Mouse (Mus musculus) cerebellum, adult 8-10 months (tissue): ENCODE data around the gene Prlh.

ENCODE experiments used
- DNase-seq: peaks from one replicate; pipeline ENCODE4 v3.0.0; 2022

The Prlh gene

DNA sequence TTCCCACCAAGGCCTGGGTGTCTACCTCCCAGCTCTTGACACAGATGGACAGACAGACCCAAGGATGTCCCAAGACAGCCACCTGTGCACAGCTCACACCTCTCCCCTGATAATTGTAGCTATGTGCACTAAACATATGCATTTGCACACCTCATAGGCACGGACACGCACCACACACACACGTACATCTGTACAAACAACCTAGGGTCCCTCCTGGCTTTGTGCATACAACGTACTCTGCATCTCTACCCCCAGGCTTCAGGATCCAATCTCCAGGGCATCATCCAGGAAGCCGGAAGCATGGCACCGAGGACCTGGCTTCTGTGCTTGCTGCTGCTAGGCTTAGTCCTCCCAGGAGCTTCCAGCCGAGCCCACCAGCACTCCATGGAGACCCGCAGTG, at the start of gene Prlh:
Prlh (plus strand) TSS at position 301 of the 400 bp plus-strand sequence.
- DNase-seq = no peak

DNA sequence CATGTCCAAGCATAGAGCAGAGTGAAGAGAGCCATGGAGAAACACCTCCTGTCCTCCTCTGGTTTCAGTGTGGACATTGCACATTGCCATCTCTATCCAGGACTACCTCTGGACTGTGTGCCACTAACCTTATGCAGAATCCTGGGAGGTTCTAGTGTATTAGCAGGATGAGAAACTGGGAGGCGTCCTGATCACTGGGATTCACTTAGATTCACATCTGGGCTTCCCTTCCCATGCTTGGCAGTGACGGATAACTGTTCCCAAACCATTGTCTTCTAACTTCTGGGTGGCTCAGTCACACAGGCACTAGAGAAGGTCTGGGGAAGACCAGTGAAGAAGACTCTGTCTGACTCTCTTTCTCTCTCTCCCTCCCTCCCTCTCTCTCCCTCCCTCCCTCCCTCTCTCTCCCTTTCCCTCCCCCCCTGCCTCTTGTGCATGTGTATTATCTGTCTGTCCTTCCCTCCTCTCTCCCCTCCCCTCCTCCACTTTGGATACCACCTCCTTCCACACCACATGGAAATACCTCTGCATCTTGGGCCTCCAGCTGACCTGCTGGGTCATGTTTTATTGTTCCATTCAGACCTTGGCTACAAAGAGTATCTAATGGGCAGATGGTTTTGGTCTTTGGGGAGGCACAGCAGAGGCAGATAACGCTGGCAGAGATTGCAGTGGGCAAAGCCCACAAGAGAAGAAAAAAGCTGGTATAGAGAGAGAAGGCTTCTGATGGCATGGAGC, 49.5 kb upstream of the Prlh start:
- DNase-seq = no peak

DNA sequence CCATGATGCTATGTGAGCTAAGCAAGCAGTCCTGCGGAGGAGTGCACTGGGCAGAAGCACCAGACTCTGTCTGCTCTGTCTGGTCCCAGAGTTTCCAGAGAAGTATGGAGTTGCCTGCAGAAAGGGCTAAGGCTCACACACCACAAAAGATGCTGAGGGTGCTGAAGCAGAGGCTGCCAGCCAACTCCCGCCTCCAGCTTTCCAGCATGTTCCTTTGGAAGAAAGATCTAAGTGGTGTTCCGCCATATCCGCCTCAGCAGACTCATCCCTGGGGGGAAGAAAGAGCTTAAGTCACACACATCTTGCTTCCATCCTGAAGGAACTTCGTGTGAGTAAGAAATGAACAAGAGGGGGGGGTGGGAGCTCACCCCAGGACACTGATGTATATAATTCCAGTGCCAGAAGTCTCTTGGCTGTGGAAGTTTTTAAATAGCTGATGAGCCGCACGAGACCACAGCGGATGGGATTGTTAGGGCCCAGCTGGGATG, 48.9 kb upstream of the Prlh start:
- no peak for DNase-seq

DNA sequence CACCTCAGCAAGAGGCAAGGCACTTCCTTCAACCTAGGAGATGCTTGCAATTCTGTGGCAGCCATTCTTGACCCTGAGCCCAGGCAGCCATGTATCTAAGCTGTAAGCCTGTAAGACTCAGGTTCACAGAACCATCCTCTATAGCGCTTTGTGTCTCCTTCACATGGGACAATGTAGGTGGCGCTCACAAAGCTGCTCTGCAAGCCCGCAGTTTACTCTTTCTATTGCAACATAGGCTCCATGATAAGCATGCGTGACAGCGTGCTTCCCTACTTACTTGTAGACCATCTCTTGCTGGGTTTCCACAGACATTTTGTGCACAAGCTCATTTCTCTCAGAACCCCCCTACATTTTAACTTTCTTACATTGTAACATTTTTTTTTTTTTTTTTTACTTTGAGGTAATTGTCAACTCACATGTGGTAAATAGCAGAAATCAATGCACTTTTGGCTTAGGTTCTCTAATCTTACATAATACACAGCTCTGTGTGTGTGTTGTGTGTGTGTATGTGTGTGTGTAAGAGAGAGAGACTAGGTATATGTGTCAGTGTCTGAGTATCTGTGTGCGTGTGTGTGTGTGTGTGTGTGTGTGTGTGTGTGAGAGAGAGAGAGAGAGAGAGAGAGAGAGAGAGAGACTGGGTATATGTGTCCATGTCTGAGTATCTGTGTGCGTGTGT, 48.0 kb upstream of the Prlh start:
- DNase-seq = no peak

DNA sequence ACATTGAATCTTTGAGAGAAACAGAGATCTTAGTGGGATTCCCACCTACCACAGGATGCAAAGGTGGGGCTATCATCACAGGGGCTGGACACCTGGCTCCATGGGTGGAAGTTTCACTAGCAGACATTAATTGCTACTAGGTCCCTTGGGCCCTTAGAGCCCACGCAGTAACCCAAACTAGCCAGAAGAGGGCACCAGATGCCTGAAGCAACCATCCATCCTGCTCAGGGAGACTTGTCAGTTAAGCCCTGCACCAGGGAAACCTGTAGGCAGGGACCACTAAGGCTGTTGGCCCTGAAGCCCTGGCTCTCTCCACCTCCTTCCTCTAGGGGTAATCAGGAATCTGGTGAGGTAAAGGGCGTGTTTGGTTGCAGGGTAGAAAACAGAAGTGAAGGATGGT, 46.6 kb upstream of the Prlh start:
- DNase-seq = peak; percentile 29

DNA sequence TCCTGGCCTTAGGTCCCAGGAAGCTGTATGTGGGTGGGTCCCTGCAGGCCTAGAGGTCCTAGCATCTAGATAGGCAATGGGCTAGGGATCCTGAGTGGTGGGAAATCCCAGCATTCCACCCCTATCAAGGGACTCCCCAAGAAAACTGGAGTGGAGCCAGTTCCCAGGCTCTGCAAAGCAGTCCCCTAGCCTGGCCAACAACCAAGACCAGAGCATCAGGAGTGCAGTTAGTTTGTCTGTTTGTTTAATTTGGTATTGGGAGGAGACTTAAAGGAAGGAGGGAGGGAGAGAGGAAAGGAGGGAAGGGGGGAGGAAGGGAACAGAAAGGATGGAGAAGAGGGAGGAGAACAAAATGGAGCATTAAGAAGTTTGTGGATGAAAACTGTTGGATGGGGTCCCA, 43.7 kb upstream of the Prlh start:
- DNase-seq = no peak

DNA sequence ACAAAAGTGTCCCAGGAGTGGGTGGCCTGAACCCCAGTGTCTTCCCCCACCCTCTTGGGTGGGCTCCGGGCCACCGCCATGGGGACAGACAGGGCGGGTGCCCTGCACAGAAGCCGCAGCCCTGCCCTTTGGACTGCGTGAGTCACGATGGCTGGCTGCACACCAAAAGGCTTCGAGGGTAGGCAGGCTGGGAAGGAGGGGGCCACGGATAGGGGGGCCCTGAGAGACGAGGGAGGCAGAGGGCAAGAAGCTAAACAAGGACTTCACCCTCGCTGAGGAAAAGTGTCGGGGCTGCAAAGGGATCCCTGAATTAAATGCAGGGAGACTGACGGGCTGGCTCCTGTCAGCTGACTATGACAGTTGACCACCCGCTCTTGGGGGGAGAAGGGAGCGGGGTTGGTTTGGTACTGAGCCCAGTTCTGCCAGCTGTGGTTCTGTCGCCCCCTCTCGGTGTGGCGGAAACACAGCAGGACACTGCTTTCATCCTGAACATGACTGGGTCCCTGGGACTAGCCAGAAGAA, 43.2 kb upstream of the Prlh start:
- DNase-seq = no peak

DNA sequence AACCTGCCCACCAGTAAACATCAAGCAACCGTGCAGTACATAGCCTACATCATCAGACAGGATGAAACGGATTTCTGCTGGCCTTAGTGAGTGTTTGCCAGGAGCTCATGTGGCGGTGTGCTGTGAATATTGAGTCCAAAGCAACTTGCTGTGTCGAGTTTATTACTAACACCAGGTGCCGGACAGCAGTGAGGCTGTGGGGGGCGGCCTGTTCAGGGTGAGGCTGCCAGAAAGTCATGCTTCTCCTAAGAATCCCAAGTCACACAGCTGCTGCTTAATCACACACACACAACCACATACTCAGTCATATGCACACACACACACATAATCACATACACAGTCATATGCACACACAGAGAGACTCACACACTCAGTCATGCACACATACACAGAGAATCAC, 39.7 kb upstream of the Prlh start:
- DNase-seq = no peak

DNA sequence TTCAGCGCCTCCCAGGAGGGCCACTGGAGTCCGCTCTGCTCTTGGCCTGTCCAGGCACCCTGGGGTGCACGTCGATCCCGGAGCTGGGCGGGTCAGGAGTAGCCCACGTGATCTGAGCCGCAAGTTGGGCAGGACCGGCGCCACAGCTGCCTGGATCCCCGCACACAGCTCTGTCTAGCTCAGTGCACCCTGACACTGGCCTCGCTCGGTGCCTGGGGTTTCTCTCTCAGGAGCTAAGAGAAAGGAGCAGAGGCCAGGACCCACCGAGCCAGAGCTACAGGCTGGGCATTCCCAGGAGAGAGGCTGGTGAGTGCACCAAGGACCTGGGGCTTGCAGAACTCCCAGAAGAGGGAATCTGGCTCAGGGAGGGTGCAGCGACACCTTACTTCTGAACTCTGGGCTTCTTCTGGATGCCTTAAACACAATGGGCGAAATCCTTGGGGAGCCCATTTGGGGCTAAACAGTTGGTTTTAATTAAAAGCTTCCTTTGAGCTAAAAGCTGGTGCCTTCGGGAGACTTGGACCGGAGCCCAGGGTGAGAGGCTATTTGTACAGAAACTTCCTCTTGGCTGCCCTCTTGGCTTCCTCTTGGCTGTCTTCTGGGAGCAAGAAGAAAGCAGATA, 37.8 kb upstream of the Prlh start, which contains the start of gene Mlph:
Mlph (plus strand) TSS at position 138 of the 622 bp plus-strand sequence.
- DNase-seq = no peak

DNA sequence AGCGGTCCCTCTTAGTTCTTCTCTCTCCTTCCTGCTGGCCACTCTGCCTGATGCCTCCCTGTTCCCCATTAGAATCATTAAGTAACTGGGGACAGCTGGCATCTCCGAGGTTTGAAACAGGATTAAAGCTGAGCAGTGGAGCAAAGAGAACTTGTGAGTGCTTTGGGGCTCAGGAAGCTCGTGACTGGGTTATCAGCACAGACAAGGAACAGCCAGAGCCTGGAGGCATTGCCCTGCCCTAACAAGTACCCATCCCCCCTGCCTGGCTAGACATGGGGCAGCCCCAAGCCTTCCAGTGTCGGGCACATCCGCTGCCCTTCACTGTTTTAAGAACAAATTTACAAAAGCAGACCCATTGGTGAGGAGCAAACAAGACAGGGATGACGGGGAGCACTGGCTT, 35.4 kb upstream of the Prlh start:
- no peak for DNase-seq

DNA sequence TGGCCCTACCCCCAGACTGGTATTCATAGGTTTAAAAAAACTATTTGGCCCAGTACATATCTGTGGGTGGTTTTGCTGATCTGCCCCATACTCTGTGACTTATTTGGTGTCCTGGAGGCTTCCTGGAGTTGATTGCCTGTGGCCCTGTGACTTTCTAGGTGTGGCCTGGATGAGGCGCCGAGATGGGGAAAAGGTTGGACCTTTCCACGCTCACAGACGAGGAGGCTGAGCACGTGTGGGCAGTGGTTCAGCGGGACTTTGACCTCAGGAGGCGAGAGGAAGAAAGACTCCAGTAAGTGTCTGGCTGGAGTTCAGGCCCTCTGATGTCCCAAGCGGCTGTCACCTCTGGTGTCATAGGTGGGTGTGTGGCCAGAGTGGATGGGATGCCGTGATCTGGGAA, 31.2 kb upstream of the Prlh start:
- DNase-seq = no peak

DNA sequence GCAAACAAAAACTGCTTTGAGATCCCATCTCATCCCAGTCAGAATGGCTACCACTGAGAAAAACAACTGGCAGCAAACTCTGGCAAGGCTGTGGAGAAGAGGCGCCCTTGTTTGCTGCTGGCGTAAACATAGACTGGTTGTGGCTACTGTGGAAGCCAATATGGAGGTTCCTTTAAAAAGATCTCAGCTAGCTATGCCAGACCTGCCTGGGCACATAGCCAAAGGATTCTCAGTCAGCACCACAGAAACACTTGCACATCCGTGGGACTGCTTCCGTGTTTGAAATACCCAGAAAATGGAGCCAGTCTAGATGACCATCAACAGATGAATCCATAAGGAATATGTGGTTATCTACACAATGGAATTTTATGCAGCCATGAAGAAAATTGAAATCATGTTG, 26.9 kb upstream of the Prlh start:
- DNase-seq = no peak

DNA sequence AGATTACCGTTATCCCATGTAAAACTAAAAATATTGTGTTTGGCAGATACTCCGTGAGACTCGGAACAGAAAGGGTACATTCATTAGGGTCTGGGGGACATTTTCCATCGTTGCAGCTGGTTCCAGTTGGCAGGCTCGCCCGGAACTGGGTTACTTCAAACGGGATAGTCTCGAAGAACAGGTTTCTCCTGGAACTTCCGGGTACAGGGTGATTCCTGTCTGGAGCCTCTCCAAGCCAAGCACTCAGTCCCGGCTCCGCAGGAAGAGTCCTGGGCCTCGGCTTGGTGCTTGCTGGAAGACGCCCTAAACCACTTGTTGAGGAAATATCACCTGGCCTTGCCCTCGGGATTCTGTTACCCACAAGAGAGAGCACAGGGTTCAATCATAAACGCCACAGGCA, 25.6 kb upstream of the Prlh start:
- DNase-seq = no peak

DNA sequence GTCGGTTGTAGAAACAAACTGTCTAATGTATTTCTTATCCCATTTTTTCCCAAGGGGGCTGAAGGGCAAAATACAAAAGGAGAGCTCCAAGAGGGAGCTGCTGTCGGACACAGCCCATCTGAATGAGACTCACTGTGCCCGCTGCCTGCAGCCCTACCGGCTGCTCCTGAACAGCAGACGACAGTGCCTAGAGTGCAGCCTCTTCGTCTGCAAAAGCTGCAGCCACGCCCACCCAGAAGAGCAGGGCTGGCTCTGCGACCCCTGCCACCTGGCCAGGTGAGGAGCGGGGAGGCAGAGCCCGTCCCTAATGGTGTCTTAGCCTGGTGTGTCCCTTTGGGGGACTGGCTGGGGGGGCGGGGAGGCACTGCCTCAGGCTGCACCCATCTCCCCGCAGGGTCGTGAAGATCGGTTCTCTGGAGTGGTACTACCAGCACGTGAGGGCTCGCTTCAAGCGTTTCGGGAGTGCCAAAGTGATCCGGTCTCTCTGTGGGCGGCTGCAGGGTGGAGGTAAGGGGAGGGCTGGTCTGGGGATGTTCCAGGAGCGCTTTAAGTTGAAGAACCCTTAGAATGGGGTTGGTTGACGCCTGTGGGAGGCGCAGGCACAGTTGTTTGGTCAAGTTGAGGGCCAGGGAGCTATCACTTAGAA, 24.9 kb upstream of the Prlh start:
- no peak for DNase-seq

DNA sequence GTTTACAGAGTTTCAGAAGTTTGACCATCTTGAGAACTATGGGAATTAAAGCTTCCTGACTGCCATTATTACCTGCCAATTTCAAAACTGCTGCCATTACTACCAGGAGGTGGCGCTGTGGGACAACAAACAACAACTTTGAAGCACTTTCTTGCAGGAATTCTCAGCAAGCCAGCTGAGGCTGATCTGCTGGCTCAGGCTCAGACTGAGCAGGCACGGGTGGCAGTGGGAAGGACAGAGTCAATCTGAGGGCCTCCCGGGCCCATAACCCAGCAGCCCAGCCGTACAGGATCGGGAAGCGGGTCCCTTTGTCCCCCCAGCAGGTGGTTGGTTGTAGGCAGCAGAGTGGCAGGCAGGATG, 24.4 kb upstream of the Prlh start:
- DNase-seq = peak; percentile 45

DNA sequence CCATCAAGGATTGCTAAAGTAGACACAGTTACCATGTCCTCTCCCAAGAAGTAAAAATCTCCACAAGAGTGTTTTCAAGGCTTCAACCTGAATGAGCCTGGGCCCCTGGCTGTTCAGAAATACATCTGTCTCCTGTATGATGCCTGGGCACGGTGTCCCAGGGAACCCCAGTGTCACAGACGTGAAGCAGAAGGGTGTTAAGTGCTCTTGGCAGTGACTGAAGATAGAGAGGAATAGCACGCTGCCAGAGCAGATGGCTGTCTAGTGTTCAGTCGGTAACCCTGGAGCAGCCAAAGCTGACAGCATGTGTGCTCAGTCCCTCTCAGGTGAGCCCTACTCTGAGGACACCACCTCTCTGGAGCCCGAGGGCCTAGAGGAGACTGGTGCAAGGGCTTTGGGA, 19.9 kb upstream of the Prlh start:
- DNase-seq = peak; percentile 12

DNA sequence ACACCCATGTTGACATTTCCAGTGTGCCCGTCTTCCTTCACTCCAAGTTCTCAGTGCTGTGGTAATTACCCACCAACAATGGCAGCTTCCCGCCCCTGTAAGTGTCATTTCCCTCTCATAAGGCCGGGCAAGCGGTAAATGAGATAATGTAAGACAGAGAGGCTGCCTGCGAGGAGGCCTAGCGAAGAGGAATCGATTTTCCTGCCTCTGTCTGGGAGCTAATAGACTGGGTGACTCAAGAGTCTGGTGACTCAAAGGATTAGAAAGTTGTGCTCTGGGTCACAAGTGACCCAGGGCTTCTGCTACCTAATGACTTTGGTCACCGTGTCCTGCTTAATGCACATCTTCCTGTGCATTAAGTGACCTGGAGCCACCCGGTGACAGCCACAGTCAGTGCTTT, 15.9 kb upstream of the Prlh start:
- DNase-seq = no peak

DNA sequence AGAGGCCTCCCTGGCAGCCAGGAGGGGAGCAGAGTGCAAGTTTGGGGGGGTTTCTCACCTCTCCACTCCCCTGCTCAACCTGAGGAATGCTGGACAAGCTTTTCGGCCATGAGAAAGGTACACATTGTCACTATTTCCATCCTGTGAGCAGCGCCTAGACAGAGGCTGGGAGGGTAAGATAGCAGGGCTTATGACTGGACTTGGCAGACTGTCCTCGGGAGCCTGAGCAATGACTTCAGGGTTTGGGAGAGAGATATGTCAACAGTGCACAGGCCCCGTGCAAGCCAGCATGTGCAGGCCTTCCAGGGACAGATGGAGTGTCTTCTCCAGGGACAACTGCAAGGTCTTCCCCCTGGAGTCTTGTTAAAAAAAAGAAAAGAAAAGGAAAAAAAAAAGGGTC, 12.9 kb upstream of the Prlh start:
- no peak for DNase-seq

DNA sequence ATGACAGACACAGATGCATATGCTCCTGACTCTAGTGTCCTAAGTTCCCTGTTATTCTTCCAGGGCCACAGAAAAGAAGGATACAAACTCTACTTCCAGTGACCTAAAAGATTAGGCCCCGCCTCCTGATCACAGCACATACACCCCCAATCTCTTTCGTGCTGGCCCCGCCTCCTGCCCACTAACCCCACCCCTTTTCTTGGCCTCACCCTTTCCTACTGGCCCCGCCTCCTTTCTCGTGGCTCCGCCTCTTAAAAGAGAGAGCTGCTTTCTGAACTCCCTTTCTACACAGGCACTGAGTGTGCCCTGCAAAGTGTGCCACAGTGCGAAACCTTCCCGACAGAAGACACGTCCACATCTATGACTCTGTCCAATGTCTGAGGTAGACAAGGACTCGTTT, 7.7 kb upstream of the Prlh start:
- DNase-seq = no peak

DNA sequence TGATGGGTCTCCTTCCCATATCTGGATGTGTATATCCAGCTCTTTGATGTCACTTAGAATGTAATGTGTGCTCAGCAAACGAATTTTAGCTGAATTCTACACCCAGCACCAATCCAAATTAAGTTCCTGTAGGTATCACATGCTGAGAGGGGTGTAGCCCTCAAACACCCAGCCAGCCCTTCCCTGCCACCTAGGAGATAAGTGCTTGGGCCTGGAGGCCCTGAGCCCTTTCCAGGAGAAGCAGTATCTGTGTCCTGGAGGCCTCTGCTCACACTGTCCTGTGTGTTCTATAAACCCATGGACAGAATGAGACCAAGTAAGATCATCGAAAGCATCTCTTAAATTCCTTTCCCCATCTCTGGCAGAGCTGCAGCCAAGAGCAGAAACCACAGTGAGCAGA, 5.7 kb upstream of the Prlh start:
- no peak for DNase-seq

DNA sequence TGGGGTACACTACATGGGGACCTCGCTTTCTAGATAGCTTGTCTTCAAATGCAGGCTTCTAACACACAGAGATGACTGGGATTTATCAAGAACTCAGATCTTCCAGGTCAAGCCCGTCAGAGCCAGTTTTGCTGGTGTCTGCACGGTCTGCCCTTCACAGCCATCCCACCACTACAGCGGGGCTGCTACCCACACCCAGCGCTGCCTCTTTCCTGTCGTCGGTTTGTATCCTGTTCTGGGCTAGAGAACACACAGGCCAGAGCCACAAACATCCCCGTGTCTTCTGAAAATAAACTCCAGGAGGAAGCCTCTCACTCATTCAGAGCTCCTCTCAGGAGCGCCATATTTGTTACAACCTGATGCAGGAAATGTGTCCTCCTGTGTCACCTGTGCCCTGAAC, 3.6 kb upstream of the Prlh start:
- DNase-seq = no peak

DNA sequence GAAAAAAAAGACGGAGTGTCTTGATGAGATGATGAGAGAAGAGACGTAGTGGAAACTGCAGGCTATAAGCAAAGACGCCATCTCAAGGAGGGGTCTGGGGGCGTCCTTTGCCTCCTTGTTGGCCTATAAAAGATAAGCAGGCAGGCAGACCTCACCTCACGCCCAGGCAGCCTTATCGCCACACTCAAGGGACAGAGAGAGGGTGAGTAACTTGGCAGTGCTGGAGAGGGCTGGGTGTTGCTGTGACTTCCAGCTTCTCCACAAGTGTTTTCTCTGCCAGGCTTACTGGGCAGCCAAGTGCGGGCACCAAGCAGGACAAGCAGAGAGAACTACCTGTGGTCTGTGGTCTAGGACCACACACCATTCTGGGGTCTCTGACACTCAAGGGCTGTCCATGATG, 1.2 kb upstream of the Prlh start:
- no peak for DNase-seq

DNA sequence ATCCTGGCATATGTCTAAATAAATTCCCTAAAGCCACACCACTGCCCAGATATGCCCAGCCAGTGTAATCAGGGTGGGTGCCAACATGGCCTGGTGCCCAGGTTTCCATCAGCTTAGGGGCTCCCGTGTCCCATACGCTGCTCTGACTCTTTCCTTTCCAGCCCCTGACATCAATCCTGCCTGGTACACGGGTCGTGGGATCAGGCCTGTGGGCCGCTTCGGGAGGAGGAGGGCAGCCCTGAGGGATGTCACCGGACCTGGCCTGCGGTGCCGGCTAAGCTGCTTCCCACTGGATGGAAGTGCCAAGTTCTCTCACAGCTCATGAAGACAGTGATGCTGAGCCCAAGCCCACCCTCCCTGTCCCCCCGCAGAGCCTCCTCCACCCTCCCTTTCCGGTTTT, 780 bp downstream of the Prlh start:
- no peak for DNase-seq
